Mouse (Mus musculus): ENCODE data around the gene Ch25h.

- TF ChIP-seq CTCF (IDR thresholded peaks at IDR 0.05; ENCODE audit: low read depth) (no peak), EP300 (IDR thresholded peaks at IDR 0.05; ENCODE audit: low read depth) (no peak)
Observed at GRCm38 (mm10) chr19:34510717-34511116, 35.8 kb upstream of the Ch25h start.
